Mouse (Mus musculus) forebrain, embryonic 13.5 days (tissue): ENCODE results near the gene Slc12a8. TPM values are rescaled to one million over a fixed set of nuclear protein-coding genes. Genes with fewer than 3 reads are reported as not detected.

Experiments used
- ATAC-seq: fragments of 200-750 bp; cut with Nextera tagmentation; 2 replicates; pipeline ENCODE4 v1.8.0; 2017
- H3K27ac ChIP-seq: fragments of 300-500 bp; sonication (generic); 2 replicates; pipeline ENCODE4 v1.5.1; 2015; ENCODE audit warnings: inconsistent platforms, mild to moderate bottlenecking, moderate library complexity
- H3K27me3 ChIP-seq: fragments of 300-500 bp; sonication (generic); 2 replicates; pipeline ENCODE4 v1.6.1; 2015; ENCODE audit warnings: mild to moderate bottlenecking, inconsistent platforms
- H3K36me3 ChIP-seq: fragments of 300-500 bp; sonication (generic); 2 replicates; pipeline ENCODE4 v1.6.1; 2015; ENCODE audit warnings: mild to moderate bottlenecking, inconsistent platforms; ENCODE audit not compliant: poor library complexity, severe bottlenecking
- H3K4me1 ChIP-seq: fragments of 300-500 bp; sonication (generic); 2 replicates; pipeline ENCODE4 v1.6.1; 2015; ENCODE audit warnings: inconsistent platforms
- H3K4me2 ChIP-seq: fragments of 300-500 bp; sonication (generic); 2 replicates; pipeline ENCODE4 v1.6.1; 2015; ENCODE audit warnings: inconsistent platforms, mild to moderate bottlenecking, moderate library complexity
- H3K4me3 ChIP-seq: fragments of 300-500 bp; sonication (generic); 2 replicates; pipeline ENCODE4 v1.5.1; 2015; ENCODE audit warnings: mild to moderate bottlenecking, inconsistent platforms
- H3K9ac ChIP-seq: fragments of 300-500 bp; sonication (generic); 2 replicates; pipeline ENCODE4 v1.6.1; 2015; ENCODE audit warnings: mild to moderate bottlenecking, inconsistent platforms
- H3K9me3 ChIP-seq: fragments of 300-500 bp; sonication (generic); replicated peaks from 2 replicates; pipeline ENCODE4 v1.6.1; 2016; ENCODE audit warnings: inconsistent platforms
- WGBS: fragments of 180-500 bp; shearing (Covaris S2); methylation state at CpG from one replicate; pipeline ENCODE4 v1.1.7; 2015; 5-methylcytosine and 5-hydroxymethylcytosine counted together
- polyA plus RNA-seq: library from polyadenylated mRNA; unstranded; fragments of >200 nt; fragmentation: Nextera tagmentation; extraction: Ambion mirVana; gene quantifications from 2 replicates; pipeline ENCODE4 v1.2.1, GENCODE M21; 2015

The Slc12a8 gene
- polyA plus RNA-seq, 1 experiment from 2014 or later = 0.67 TPM

- Histone ChIP-seq H3K4me3 (no peak overlapping the region), H3K9me3 (no peaks in the 10 kb centered on the region), H3K27me3 (no peaks in the 10 kb centered on the region), H3K4me2 (no peak overlapping the region), H3K9ac (no peak overlapping the region), H3K36me3 (no peaks in the 10 kb centered on the region), H3K27ac (no peak overlapping the region), H3K4me1 (peaks cover 7% of the 10 kb centered on the region)
- ATAC-seq = no peak
- 86% methylated on average over 6 of the region's 6 CpGs for WGBS
Observed at GRCm38 (mm10) chr16:33575728-33576127, 58.6 kb downstream of the Slc12a8 start.

- ATAC-seq = no peak
- 81% methylated on average over 36 of the region's 36 CpGs for WGBS
Observed at GRCm38 (mm10) chr16:33576271-33577189, 59.4 kb downstream of the Slc12a8 start.

GRCm38 (mm10) chr16:33578462-33578861 lies 61.3 kb downstream of the Slc12a8 start:
- Histone ChIP-seq H3K27ac (no peak overlapping the region), H3K27me3 (no peaks in the 10 kb centered on the region), H3K4me3 (no peak overlapping the region), H3K9me3 (no peaks in the 10 kb centered on the region), H3K4me2 (no peak overlapping the region), H3K4me1 (peaks cover 20% of the 10 kb centered on the region), H3K36me3 (no peaks in the 10 kb centered on the region), H3K9ac (no peak overlapping the region)
- WGBS = 84% methylated on average over 3 of the region's 3 CpGs
- ATAC-seq = no peak

More at GRCm38 (mm10) chr16:33576271-33577189, 59.4 kb downstream of the Slc12a8 start:
- Histone ChIP-seq H3K27me3 (no peaks in the 10 kb centered on the region), H3K9ac (no peak overlapping the region), H3K4me1 (peaks cover 15% of the 10 kb centered on the region), H3K4me3 (no peak overlapping the region), H3K9me3 (no peaks in the 10 kb centered on the region), H3K27ac (no peak overlapping the region), H3K36me3 (no peaks in the 10 kb centered on the region), H3K4me2 (no peak overlapping the region)

- Histone ChIP-seq H3K27ac (peak overlapping the region; percentile 77; the same call in 1 of the 2 replicates), H3K4me1 (peaks cover 39% of the 10 kb centered on the region), H3K4me2 (no peak overlapping the region), H3K9ac (0 out of 2 replicates have a peak overlapping the region, but pooled peaks have one; percentile 6), H3K4me3 (no peak overlapping the region), H3K9me3 (no peaks in the 10 kb centered on the region), H3K36me3 (no peaks in the 10 kb centered on the region), H3K27me3 (no peaks in the 10 kb centered on the region)
- ATAC-seq = no peak
- WGBS = 84% methylated on average over 2 of the region's 2 CpGs
Observed at GRCm38 (mm10) chr16:33580331-33580730, 63.2 kb downstream of the Slc12a8 start.

- no peak overlapping the region for H3K4me3 ChIP-seq
- H3K9me3 ChIP-seq = no peaks in the 10 kb centered on the region
- H3K27me3 ChIP-seq = no peaks in the 10 kb centered on the region
- peaks cover 43% of the 10 kb centered on the region for H3K4me1 ChIP-seq
- no peak overlapping the region for H3K4me2 ChIP-seq
- ATAC-seq = peak; percentile 33; the same call in 1 of the 2 replicates
- H3K36me3 ChIP-seq = no peaks in the 10 kb centered on the region
- H3K27ac ChIP-seq = peak overlapping the region; percentile 77
- H3K9ac ChIP-seq = no peak overlapping the region
Observed at GRCm38 (mm10) chr16:33580736-33581241, 63.7 kb downstream of the Slc12a8 start.

GRCm38 (mm10) chr16:33581661-33582099 lies 64.6 kb downstream of the Slc12a8 start:
- Histone ChIP-seq H3K36me3 (no peaks in the 10 kb centered on the region), H3K4me1 (peaks cover 43% of the 10 kb centered on the region), H3K9ac (no peak overlapping the region), H3K27ac (no peak overlapping the region; the same call in 1 of the 2 replicates), H3K9me3 (no peaks in the 10 kb centered on the region), H3K4me3 (no peak overlapping the region), H3K4me2 (no peak overlapping the region), H3K27me3 (no peaks in the 10 kb centered on the region)
- WGBS = 65% methylated on average over 4 of the region's 4 CpGs
- ATAC-seq = no peak

- Histone ChIP-seq H3K4me2 (no peak overlapping the region), H3K4me3 (no peak overlapping the region), H3K9me3 (no peaks in the 10 kb centered on the region), H3K9ac (no peak overlapping the region), H3K27ac (no peak overlapping the region), H3K27me3 (no peaks in the 10 kb centered on the region), H3K36me3 (no peaks in the 10 kb centered on the region), H3K4me1 (peaks cover 43% of the 10 kb centered on the region)
- ATAC-seq = no peak
- 95% methylated on average over 8 of the region's 8 CpGs for WGBS
Observed at GRCm38 (mm10) chr16:33582495-33582894, 65.4 kb downstream of the Slc12a8 start.

GRCm38 (mm10) chr16:33583333-33583732 lies 66.2 kb downstream of the Slc12a8 start:
- Histone ChIP-seq H3K9me3 (no peaks in the 10 kb centered on the region), H3K4me3 (no peak overlapping the region), H3K27me3 (no peaks in the 10 kb centered on the region), H3K9ac (0 out of 2 replicates have a peak overlapping the region, but pooled peaks have one; percentile 12), H3K4me2 (0 out of 2 replicates have a peak overlapping the region, but pooled peaks have one; percentile 49), H3K36me3 (no peaks in the 10 kb centered on the region), H3K27ac (peak overlapping the region; percentile 82), H3K4me1 (peaks cover 43% of the 10 kb centered on the region)
- no peak for ATAC-seq
- 82% methylated on average over 3 of the region's 3 CpGs for WGBS

GRCm38 (mm10) chr16:33583881-33584454 lies 66.8 kb downstream of the Slc12a8 start:
- Histone ChIP-seq H3K4me3 (peak overlapping the region; percentile 15; the same call in 1 of the 2 replicates), H3K36me3 (no peaks in the 10 kb centered on the region)
- 34% methylated on average over 19 of the region's 19 CpGs for WGBS

GRCm38 (mm10) chr16:33584455-33585082 lies 67.4 kb downstream of the Slc12a8 start:
- Histone ChIP-seq H3K9me3 (no peaks in the 10 kb centered on the region), H3K4me1 (peaks cover 43% of the 10 kb centered on the region), H3K27ac (peak overlapping the region; percentile 82), H3K27me3 (no peaks in the 10 kb centered on the region), H3K4me3 (no peak overlapping the region), H3K4me2 (peak overlapping the region; percentile 49), H3K9ac (peak overlapping the region; percentile 37), H3K36me3 (no peaks in the 10 kb centered on the region)
- peak; percentile 72 for ATAC-seq
- WGBS = 17% methylated on average over 13 of the region's 13 CpGs

More at GRCm38 (mm10) chr16:33583881-33584454, 66.8 kb downstream of the Slc12a8 start:
- Histone ChIP-seq H3K9me3 (no peaks in the 10 kb centered on the region), H3K27me3 (no peaks in the 10 kb centered on the region), H3K4me2 (peak overlapping the region; percentile 49), H3K4me1 (peaks cover 43% of the 10 kb centered on the region), H3K27ac (peak overlapping the region; percentile 82), H3K9ac (peak overlapping the region; percentile 12)
- peak; percentile 42 for ATAC-seq

GRCm38 (mm10) chr16:33585083-33585460 lies 67.9 kb downstream of the Slc12a8 start:
- Histone ChIP-seq H3K4me3 (no peak overlapping the region), H3K4me2 (no peak overlapping the region), H3K9me3 (no peaks in the 10 kb centered on the region), H3K27ac (peak overlapping the region; percentile 82), H3K36me3 (no peaks in the 10 kb centered on the region), H3K4me1 (peaks cover 43% of the 10 kb centered on the region), H3K9ac (peak overlapping the region; percentile 37; the same call in 1 of the 2 replicates), H3K27me3 (no peaks in the 10 kb centered on the region)
- ATAC-seq = peak; percentile 19; the same call in 1 of the 2 replicates
- 22% methylated on average over 4 of the region's 4 CpGs for WGBS
